Mouse (Mus musculus) E14TG2a.4 (cell line): Measurements from ENCODE around the gene Shkbp1.

Source experiments
- CTCF ChIP-seq: conservative IDR thresholded peaks from 2 replicates; pipeline ENCODE4 v1.5.1; 2014; ENCODE audit warnings: low read length
- NANOG ChIP-seq: IDR thresholded peaks from 2 replicates; pipeline ENCODE4 v1.6.1; 2014; ENCODE audit warnings: borderline replicate concordance, low read length, mixed read lengths
- POU5F1 ChIP-seq: IDR thresholded peaks from 2 replicates; pipeline ENCODE4 v1.6.1; 2014; ENCODE audit warnings: low read length, borderline replicate concordance

DNA sequence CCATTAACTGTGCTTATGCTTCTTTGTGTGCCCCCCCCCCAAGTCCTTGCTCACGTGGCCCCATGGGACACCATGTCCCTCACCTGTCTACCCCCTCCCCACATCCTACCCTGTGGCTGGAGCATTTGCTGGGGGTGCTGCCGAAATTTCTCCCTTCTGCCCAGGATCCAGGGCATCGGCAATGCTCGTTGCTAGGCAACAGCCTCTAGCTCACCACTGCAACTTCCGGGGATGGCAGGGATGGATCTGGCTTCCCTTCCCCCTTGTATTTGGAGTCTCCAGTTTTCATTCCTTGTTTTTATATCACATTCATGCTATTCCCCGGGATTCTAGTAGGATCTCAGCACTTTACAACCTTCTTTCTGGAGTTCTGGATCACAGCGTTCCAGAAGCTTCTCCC, 16.3 kb downstream of the Shkbp1 start:
- no peak for TF ChIP-seq CTCF
- TF ChIP-seq NANOG = no peak
- TF ChIP-seq POU5F1 = no peak
